Mouse (Mus musculus) E14TG2a.4 (cell line): ENCODE measurements around the gene Kmt5b.

ENCODE experiments used
- CTCF ChIP-seq: conservative IDR thresholded peaks from 2 replicates; pipeline ENCODE4 v1.5.1; 2014; ENCODE audit warnings: low read length
- POU5F1 ChIP-seq: IDR thresholded peaks from 2 replicates; pipeline ENCODE4 v1.6.1; 2014; ENCODE audit warnings: low read length, borderline replicate concordance

GRCm38 (mm10) chr19:3774159-3774558, 6.9 kb downstream of the Kmt5b start:
- TF ChIP-seq CTCF = peak; percentile 23; the same call in 1 of the 2 replicates
- TF ChIP-seq POU5F1 = no peak
